Mouse (Mus musculus): ENCODE results near the gene Fbxl15.

- no peak for TF ChIP-seq CTCF (IDR thresholded peaks at IDR 0.05; ENCODE audit: low read depth)
- TF ChIP-seq EP300 (optimal IDR thresholded peaks at IDR 0.05): no peak
These were observed 7.8 kb upstream of the Fbxl15 start for GRCm38 (mm10) chr19:46320076-46320785.

All from stomach, postnatal 0 days (tissue).